Mouse (Mus musculus) heart, embryonic 11.5 days (tissue): Measurements from ENCODE around the gene Tmem170b. TPM values are rescaled to one million over a fixed set of nuclear protein-coding genes. Genes with fewer than 3 reads are reported as not detected.

Experiments used
- ATAC-seq: fragments of 200-750 bp; cut with Nextera tagmentation; replicated peaks from 2 replicates; pipeline ENCODE4 v1.8.0; 2017; ENCODE audit warnings: moderate library complexity; ENCODE audit not compliant: insufficient number of reproducible peaks, low FRiP score, low TSS enrichment
- H3K27ac ChIP-seq: fragments of 300-500 bp; sonication (generic); 2 replicates; pipeline ENCODE4 v1.5.1; 2014; ENCODE audit warnings: mild to moderate bottlenecking, low read depth, low read length
- H3K27me3 ChIP-seq: fragments of 300-500 bp; sonication (generic); 2 replicates; pipeline ENCODE4 v1.6.1; 2014; ENCODE audit warnings: mild to moderate bottlenecking, low read length, mixed read lengths; ENCODE audit not compliant: control insufficient read depth, insufficient read depth
- H3K36me3 ChIP-seq: fragments of 300-500 bp; sonication (generic); 2 replicates; pipeline ENCODE4 v1.6.1; 2014; ENCODE audit warnings: mild to moderate bottlenecking, low read length, moderate library complexity, mixed read lengths; ENCODE audit not compliant: control insufficient read depth, insufficient read depth
- H3K4me1 ChIP-seq: fragments of 300-500 bp; sonication (generic); 2 replicates; pipeline ENCODE4 v1.6.1; 2014; ENCODE audit warnings: low read length; ENCODE audit not compliant: control insufficient read depth, insufficient read depth
- H3K4me2 ChIP-seq: fragments of 300-500 bp; sonication (generic); 2 replicates; pipeline ENCODE4 v1.6.1; 2014; ENCODE audit warnings: mild to moderate bottlenecking, moderate library complexity
- H3K4me3 ChIP-seq: fragments of 300-500 bp; sonication (generic); 2 replicates; pipeline ENCODE4 v1.5.1; 2014; ENCODE audit warnings: low read depth, low read length
- H3K9ac ChIP-seq: fragments of 300-500 bp; sonication (generic); 2 replicates; pipeline ENCODE4 v1.6.1; 2014; ENCODE audit warnings: mild to moderate bottlenecking, low read depth, low read length, moderate library complexity
- H3K9me3 ChIP-seq: fragments of 300-500 bp; sonication (generic); replicated peaks from 2 replicates; pipeline ENCODE4 v1.6.1; 2016; ENCODE audit warnings: low read length; ENCODE audit not compliant: control insufficient read depth
- WGBS: fragments of 180-500 bp; shearing (Covaris S2); extraction: QIAGEN DNeasy Blood & Tissue Kit; methylation state at CpG from one replicate; pipeline ENCODE4 v1.1.7; 2014; ENCODE audit not compliant: insufficient replicate concordance; 5-methylcytosine and 5-hydroxymethylcytosine counted together
- polyA plus RNA-seq: library from polyadenylated mRNA; unstranded; fragments of >200 nt; fragmentation: Nextera tagmentation; extraction: Ambion mirVana; gene quantifications from 2 replicates; pipeline ENCODE4 v1.2.1, GENCODE M21; 2014

Tmem170b gene
- polyA plus RNA-seq, 1 experiment from 2014 or later, result 17.6 TPM

DNA sequence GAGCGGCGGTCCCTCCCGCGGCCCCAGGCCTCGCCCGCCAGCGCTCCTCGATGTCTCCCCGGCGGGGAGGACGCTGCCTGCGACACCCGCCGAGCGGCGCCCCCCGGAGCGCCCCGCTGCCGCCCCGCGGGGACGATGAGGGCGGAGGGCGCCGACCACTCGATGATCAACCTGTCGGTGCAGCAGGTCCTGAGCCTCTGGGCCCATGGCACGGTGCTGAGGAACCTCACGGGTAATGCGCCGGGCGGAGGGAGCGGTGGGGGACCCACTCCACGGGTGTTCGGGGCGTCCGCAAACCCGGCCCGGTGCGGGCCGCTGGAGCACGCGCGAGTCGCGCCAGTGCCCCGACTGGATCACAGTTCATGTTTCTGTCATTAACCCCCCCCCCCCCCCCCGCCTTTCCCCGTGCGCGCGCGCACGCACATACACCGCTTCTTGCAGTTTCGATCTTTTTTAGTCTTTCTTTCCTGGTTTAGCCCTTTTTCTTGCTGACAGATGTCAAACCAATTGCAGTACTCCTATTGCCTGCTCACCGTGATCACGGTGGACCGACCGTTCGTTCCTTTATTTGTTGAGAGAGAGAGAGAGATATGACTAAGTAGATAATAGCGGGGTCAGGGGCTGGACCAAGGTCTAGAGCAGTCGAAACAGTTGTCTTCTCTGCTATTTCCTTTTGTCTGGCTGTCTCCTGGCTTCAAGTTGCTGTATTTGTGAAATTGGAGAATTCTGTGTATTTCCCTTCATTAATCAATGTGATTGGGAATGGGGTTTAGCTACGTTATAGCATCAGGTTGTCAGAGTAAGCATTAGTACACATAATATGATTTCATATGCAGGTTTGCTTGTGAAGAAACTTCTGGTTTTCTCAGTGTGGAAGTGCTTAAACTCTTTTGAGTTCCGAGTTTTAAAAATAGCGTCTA, 634 bp downstream of the Tmem170b start:
- Histone ChIP-seq H3K36me3 (no peaks in the 10 kb centered on the region), H3K27ac (peak overlapping the region; percentile 82), H3K4me3 (peak overlapping the region; percentile 91), H3K27me3 (no peaks in the 10 kb centered on the region), H3K4me2 (peak overlapping the region; percentile 76), H3K9ac (peak overlapping the region; percentile 95), H3K4me1 (peaks cover 3% of the 10 kb centered on the region), H3K9me3 (no peaks in the 10 kb centered on the region)
- WGBS, result 3% methylated on average over 61 of the region's 67 CpGs
- ATAC-seq, result peak; percentile 0; the same call in 1 of the 2 replicates

DNA sequence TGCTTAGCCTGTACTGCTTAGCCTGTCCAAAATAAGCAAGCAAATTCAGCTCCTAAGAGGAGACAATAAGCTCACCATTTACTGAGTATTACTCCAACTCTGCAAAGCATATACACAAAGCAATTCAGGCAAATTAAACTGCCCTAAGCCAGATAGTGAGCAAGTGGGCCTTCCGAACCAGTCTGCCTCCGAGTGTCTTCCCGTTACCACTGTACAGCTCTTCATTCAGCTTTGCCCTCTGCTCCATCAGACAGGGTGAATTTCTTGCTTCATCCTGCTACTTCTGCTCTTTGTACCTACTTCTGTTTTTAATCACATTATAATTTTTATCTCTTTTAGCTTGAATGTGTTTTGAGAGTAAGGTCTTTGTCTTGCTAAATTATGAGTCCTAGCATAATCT, 1.9 kb downstream of the Tmem170b start:
- H3K4me2 ChIP-seq, result peak overlapping the region; percentile 22; the same call in 1 of the 2 replicates
- peaks cover 3% of the 10 kb centered on the region for H3K4me1 ChIP-seq
- H3K9ac ChIP-seq, result no peak overlapping the region
- 85% methylated on average over 3 of the region's 3 CpGs for WGBS
- ATAC-seq, result no peak
- no peak overlapping the region for H3K27ac ChIP-seq
- H3K36me3 ChIP-seq, result no peaks in the 10 kb centered on the region
- peak overlapping the region; percentile 8; the same call in 1 of the 2 replicates for H3K4me3 ChIP-seq
- H3K27me3 ChIP-seq, result no peaks in the 10 kb centered on the region
- H3K9me3 ChIP-seq, result no peaks in the 10 kb centered on the region

- Histone ChIP-seq H3K9ac (no peak overlapping the region), H3K4me1 (peaks cover 3% of the 10 kb centered on the region), H3K4me3 (no peak overlapping the region), H3K27ac (no peak overlapping the region), H3K27me3 (no peaks in the 10 kb centered on the region), H3K9me3 (no peaks in the 10 kb centered on the region), H3K36me3 (no peaks in the 10 kb centered on the region), H3K4me2 (no peak overlapping the region)
- ATAC-seq, result no peak
- 26% methylated on average over 2 of the region's 2 CpGs for WGBS
Measured at GRCm38 (mm10) chr13:41608559-41608958, 2.9 kb downstream of the Tmem170b start.

GRCm38 (mm10) chr13:41611046-41611445, 5.3 kb downstream of the Tmem170b start:
- Histone ChIP-seq H3K9me3 (no peaks in the 10 kb centered on the region), H3K27ac (no peak overlapping the region), H3K27me3 (no peaks in the 10 kb centered on the region), H3K36me3 (no peaks in the 10 kb centered on the region), H3K4me1 (peaks cover 7% of the 10 kb centered on the region), H3K4me2 (no peak overlapping the region), H3K4me3 (no peak overlapping the region), H3K9ac (no peak overlapping the region)
- 83% methylated on average over 1 of the region's 1 CpGs for WGBS
- ATAC-seq, result no peak

GRCm38 (mm10) chr13:41614539-41614938, 8.8 kb downstream of the Tmem170b start:
- H3K9ac ChIP-seq, result no peak overlapping the region
- no peak overlapping the region for H3K27ac ChIP-seq
- H3K4me3 ChIP-seq, result no peak overlapping the region
- H3K4me2 ChIP-seq, result no peak overlapping the region
- 78% methylated on average over 2 of the region's 2 CpGs for WGBS
- no peaks in the 10 kb centered on the region for H3K9me3 ChIP-seq
- H3K27me3 ChIP-seq, result no peaks in the 10 kb centered on the region
- peaks cover 7% of the 10 kb centered on the region; the same call in 1 of the 2 replicates for H3K4me1 ChIP-seq
- ATAC-seq, result no peak
- H3K36me3 ChIP-seq, result no peaks in the 10 kb centered on the region

DNA sequence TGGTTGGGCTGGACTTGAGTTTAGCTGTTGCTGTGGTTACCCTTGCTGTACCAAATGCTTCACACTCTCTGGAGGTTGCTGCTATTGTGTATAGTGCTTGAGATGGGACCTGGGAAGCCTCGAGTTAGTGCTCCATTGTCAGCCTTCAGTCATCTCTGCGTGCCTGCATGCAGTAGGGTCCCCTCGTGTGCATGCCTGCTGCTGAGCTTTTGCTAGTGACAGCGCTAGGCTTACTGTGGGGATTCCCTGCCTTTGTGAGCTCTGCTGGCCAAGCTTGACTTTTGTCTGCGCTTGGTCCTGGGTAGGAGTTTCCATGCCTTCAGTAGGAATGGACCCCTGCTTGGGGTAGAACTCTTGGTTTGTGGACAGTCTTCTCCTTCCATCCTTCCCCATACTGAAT, 9.3 kb downstream of the Tmem170b start:
- H3K36me3 ChIP-seq, result no peaks in the 10 kb centered on the region
- H3K4me2 ChIP-seq, result no peak overlapping the region
- no peaks in the 10 kb centered on the region for H3K27me3 ChIP-seq
- no peak overlapping the region for H3K9ac ChIP-seq
- ATAC-seq, result no peak
- WGBS, result 46% methylated on average over 5 of the region's 5 CpGs
- H3K9me3 ChIP-seq, result no peaks in the 10 kb centered on the region
- no peak overlapping the region for H3K27ac ChIP-seq
- H3K4me1 ChIP-seq, result peaks cover 7% of the 10 kb centered on the region; the same call in 1 of the 2 replicates
- no peak overlapping the region for H3K4me3 ChIP-seq

DNA sequence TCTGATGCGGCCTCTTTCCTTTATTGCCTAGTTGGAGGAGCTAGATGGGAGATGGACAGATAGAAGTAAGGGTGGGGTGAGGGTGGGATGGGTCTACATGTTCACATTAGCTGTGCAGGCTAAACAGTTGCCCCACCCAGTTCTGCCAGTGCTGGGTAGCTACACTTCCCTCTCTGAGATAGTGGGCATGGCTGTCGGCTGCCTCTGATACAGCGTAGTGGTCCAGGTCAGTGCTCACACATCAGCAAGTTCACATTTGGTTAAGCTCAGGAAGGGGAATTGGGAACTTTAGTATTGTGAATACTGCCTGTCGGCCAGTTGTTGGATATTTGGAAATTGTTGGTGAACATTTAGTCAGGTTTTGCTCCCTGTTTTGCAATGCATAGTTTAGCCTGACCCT, 13.8 kb downstream of the Tmem170b start:
- no peak for ATAC-seq
- Histone ChIP-seq H3K27me3 (no peaks in the 10 kb centered on the region), H3K4me2 (no peak overlapping the region), H3K27ac (no peak overlapping the region), H3K9ac (no peak overlapping the region), H3K4me1 (peaks cover 12% of the 10 kb centered on the region; the same call in 1 of the 2 replicates), H3K4me3 (no peak overlapping the region), H3K9me3 (no peaks in the 10 kb centered on the region), H3K36me3 (no peaks in the 10 kb centered on the region)
- WGBS, result 75% methylated on average over 4 of the region's 4 CpGs

DNA sequence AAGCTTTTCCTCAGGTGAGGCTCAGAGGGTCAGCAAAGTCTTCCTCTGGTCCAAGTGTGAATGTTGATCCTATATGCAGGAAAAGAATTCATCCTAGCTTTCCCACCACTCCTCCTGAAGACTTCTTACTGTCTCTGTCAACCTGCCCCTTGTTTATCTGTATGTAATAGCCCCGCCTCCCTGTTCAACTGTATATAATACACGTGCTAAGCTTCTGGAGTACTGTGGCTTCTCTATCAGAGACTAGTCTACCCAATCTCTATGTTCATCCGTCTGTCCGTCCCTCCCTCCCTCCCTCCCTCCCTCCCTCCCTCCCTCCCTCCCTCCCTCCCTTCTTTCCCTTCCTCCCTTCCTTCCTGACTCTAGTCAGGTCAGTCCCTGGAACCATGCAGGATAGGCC, 14.4 kb downstream of the Tmem170b start:
- Histone ChIP-seq H3K4me1 (peaks cover 9% of the 10 kb centered on the region; the same call in 1 of the 2 replicates), H3K27ac (no peak overlapping the region), H3K9ac (no peak overlapping the region), H3K9me3 (no peaks in the 10 kb centered on the region), H3K4me3 (no peak overlapping the region), H3K36me3 (no peaks in the 10 kb centered on the region), H3K27me3 (no peaks in the 10 kb centered on the region), H3K4me2 (no peak overlapping the region)
- 72% methylated on average over 4 of the region's 4 CpGs for WGBS
- ATAC-seq, result no peak
